Mouse (Mus musculus) left cerebral cortex, postnatal 25 days (tissue): ENCODE results near the gene Cldn24. TPM values are rescaled to one million over a fixed set of nuclear protein-coding genes. Genes with fewer than 3 reads are reported as not detected.

Experiments
- DNase-seq, 2 experiments: peaks; one replicate each; pipeline ENCODE4 v3.0.0; 2022; ENCODE audit warnings: low spot score in 2 of 2, mixed read lengths in 1 of 2
- intact Hi-C: fragments of 180-260 bp; cut with DNase I; formaldehyde crosslinking; loops from one replicate; pipeline ENCODE4 v1.15.1; 2025
- total RNA-seq, 2 experiments: library from RNA; stranded (reverse); gene quantifications; 2 replicates each; pipeline ENCODE4 v1.2.3; 2021

The Cldn24 gene
- total RNA-seq, 2 experiments from 2014 or later: not detected

DNA sequence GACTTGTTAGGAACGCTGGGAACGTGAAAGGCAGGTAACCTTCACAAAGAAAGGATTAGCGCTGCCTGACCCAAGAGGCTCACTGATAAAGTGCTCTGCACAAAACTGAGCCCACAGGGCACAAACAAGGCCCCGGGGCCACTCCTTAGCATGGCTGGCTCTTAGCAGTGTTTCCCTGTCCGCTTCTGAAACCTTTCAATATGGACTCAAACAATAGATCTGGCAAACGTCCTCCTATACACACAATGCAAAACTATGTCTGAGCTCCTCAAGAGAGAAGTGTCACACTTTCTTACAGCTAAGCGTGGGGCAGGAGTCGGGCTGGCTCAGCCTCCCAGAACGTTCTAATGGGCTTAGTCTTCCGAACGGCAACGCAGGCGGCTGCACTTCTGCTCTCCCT is 2.2 kb downstream of the Cldn24 start, which contains the start of gene Cldn22:
Gene Cldn22, plus strand, starts transcription at position 301 of the 400 bp plus-strand sequence.
- DNase-seq: peak in 1 of 2 experiments; percentile 12
- intact Hi-C loops: no loop called here

DNA sequence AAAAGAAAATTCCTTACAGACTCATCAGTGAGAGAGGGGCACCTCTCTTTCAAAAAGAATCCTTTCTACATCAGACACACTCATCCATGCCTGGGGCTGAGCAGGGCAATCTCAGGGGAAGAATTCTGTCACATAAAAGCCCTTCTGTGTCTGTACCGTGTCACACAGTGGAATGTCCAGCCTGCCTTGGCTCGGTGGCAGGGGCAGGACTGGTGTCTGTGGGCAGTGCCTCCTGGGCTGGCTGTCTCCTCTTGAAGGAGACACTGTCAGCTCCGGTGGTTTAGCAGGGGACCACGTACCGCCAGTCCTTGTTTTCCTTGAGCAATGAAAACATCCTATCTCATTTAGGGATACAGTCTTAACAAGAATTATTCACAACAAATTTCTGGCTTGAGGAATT is 3.7 kb downstream of the Cldn24 start:
- intact Hi-C loops: loop anchor here (5.0 kb wide), 1 partner anchor 83 kb away; no protein-coding TSS in a partner anchor
- no peak for DNase-seq

DNA sequence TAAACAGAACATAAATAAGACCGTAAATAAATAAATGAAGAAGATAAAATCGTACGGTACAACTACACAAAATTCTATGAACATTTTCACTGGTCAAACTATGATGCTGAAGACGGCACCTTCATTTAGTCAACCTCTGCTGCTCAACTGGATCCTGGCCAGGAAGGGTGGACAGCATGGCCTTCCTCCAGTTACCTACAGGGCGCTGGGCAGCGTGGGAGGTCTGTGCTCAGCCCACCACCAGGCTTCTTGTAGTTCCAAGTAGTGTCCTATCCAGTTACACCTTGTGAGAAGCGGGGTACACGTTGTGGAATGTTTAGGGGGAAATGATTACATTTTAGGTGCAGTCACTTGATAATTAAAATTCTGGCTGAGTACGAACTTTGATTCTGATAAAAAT is 5.0 kb downstream of the Cldn24 start:
- no peak for DNase-seq
- intact Hi-C loops: loop anchor here (5.0 kb wide), 1 partner anchor 85 kb away; no protein-coding TSS in a partner anchor

DNA sequence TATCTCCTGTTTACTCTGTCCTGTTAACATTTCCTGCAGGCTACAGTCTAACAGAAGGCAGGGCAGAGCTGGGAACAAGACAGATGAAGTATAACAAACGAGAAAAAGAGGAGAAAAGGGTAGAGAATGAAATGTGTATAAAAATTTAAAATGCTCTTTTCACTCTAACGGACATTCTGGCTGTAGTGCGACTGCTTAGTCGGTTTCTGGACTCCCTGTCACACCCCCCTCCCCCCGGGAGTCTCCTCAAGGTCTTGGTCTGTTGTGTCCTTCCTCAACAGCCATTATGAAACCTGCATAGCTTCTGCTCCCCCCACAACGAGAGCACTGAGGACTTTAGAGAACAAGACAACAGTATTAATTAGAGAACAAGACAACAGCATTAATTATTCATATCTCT is 10.7 kb downstream of the Cldn24 start:
- DNase-seq: no peak
- intact Hi-C loops: no loop called here

DNA sequence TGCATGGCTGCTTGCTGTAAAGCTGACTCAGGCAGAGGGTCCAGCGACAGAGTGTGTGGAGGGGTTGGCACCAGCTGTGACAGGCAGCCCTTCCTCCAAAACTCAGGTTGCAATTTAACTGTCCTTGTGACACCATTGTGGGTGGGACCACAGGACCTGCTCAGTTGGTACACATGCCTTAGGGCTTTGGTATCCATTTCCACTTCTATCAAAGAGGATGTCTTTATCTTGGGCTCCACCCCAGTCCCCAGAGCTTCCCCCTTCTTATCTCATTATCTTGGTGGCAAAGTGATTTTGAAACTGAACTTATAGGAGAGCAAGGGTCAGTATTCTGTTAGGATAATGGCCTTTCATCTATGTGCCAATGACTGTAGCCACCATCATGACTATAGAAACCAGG is 12.0 kb downstream of the Cldn24 start:
- intact Hi-C loops: no loop called here
- no peak for DNase-seq

DNA sequence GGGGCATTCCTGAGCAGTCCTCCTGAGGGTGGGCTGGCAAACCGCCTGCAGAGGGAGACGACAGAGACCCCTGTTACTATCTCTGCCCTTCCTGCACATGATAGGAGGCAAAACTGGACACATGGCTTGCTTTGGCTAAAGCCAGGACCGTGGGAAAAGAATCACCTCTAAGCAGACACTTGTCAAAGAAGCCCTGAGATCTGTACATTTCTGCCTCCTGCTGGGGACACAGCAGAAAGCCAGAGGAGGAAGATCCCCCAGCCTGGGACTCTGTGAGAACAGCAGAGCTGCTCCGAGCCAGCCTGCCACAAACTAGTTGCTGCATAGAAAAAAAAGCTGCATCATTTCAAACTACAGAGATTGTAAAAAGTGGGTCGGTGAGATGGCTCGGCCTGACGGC is 21.1 kb downstream of the Cldn24 start:
- intact Hi-C loops: loop anchor here (2.0 kb wide), 1 partner anchor 100 kb away; no protein-coding TSS in a partner anchor
- DNase-seq: peak in 1 of 2 experiments; percentile 33

DNA sequence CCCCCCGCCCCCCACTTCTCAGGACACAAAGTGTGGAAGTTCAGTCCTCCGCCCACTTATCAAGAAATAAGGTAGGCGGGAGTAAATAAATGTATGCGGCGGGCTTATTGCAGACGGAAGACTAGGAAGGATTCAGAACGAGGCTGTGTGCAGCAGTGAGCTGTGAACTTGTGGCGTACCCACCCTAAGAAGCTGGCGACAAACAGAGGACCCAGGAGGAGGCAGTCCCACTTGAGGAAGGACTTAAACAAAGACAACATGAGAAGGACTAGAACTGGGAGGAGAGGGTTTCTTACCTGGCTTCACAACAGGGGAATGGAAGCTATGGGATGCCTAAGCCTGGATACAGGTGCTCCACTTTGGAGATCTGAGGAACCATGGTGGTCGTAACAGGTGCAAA is 21.7 kb downstream of the Cldn24 start:
- DNase-seq: no peak
- intact Hi-C loops: loop anchor here (2.0 kb wide), 1 partner anchor 101 kb away; no protein-coding TSS in a partner anchor

DNA sequence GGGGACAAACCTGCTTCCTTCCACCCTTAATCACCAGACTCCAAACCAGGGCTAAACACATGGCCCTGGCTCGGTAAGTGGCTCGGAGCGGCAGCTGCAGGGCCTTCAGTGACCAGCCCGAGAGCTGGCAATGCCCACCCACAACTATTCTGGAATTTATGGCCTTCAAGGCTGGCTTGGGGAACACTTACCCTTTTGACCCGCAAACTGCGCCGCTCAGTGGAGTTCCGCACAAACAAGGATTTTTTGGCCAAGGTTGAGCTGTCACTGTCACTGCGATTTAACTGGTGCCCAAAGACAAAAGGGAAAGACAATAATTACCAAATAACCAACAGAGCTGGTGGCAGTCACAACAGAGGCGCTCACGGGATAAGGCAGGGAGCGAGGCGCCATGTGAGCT is 24.0 kb downstream of the Cldn24 start:
- DNase-seq: no peak
- intact Hi-C loops: no loop called here

DNA sequence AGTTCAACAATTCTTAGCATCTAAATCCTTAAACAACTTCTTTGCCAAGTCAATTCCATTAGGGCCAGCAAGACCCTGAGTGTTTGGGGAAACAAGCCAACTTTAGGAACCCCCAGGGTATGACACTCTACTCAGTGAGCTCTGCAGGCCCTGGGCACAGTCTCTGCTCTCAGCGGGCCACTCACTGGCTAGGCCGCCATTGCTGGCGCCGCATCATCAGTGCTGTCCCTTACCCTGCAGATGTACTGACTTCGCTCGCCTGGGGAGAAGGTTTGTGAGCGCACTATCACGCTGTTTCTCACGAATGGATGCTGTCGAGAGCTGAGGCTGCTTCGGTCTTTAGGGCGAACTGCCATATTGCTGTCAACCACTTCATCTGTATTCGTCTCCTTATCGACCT is 25.2 kb downstream of the Cldn24 start:
- DNase-seq: no peak
- intact Hi-C loops: no loop called here

DNA sequence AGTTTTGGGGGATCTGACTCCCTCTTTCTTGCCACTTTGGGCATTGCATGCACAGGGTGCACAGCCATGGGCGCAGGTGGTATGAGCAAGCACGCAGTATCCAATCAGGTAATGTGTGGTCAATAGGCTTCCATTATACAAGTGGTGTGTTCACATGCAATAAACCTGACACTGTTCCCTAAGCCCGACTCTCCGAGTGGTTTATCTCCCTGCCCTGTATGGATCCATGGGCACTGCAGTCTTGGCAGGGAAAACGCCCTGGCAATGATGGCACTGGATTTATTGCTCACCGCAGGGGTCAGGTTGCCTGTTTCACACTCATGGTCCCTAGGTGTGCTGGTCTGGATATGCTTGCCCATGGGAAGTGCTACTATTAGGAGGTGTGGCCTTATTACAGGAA is 26.0 kb downstream of the Cldn24 start:
- intact Hi-C loops: no loop called here
- no peak for DNase-seq

DNA sequence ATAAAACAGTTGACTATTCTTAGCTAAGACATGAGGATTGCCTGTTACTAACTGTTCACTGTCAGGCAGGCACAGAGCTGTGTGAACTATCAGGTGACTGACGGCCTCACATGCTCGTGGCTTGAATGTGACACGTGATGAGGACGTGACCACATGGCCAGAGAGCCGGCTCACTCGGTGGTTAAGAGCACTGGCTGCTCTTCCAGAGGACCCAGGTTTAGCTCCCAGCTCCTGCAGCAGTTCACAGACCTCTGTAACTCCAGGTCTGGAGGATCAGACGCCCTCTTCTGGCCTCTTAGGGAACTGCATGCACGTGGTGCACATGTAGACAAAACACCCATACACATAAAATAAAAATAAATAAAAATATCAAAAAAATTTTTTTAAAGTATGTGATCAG is 27.9 kb downstream of the Cldn24 start:
- intact Hi-C loops: no loop called here
- DNase-seq: no peak

DNA sequence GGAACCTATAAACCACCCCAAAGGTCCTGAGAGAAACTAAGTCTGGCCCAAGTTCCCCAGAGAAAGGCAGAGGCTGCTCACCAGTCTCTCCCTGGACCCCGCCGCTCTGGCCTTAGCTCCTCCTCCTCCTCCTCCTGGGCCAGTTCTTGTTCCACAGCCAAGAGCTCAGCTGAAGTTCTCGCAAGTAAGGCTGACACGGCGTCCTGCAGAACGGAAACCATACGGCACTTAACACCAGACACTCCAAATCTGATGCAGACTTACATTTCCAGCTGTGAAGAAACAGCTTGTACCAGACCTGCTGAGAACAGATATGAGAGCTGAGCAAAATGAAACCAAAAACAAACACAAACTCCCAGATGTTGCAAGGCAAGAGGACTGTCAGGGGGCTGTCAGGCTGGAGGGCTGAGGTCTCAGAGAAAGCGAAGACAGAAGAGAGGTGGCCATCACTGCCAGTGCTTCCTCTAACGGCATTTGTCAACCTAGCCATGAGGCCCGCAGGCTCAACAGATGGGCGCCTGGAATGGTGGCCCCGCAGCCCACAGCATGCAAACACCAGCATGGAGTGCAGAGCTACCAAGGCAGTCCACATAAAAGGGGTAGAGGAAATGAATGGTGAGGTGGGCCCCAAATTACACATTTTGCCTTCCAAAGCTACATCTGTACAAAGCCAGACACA is 30.0 kb downstream of the Cldn24 start:
- peak in 1 of 2 experiments; percentile 42 for DNase-seq
- intact Hi-C loops: no loop called here

DNA sequence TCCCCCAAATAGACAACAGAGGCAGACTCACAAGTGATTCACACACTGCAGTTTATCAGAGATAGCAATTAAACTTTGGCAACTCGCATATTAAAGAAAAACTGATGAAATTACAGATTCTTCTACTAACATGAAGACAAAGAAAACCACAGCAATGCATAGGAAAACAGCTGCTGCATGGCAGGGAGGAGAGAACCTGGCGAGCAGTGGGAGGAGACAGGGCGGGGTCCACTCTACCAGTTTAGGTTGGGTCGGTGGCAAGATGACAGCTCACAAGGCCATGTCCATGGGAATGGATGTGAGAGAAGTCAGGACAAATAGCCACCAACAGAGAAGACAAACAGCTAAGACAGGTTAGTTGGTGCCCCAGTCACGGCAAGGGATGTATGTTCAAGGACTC is 30.8 kb downstream of the Cldn24 start:
- no peak for DNase-seq
- intact Hi-C loops: no loop called here

DNA sequence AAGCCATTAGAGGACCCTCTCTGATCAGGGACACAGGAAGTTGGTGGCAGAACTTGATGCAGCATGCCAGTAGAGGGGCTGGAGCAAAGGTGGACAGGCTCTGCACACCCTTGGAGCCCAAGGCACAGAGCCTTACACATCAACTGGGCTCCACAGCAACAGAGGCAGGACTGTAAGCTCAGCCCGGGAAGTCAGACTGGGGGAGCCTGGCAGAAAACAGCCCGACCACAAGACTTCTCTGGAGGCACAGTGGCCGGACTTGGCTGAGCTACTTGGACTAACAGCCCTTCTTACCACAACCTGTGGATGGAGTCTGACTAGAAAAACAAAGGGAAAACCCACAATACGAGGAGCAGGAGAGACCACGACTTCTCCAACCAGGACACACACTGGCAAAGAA is 31.4 kb downstream of the Cldn24 start:
- no peak for DNase-seq
- intact Hi-C loops: no loop called here

DNA sequence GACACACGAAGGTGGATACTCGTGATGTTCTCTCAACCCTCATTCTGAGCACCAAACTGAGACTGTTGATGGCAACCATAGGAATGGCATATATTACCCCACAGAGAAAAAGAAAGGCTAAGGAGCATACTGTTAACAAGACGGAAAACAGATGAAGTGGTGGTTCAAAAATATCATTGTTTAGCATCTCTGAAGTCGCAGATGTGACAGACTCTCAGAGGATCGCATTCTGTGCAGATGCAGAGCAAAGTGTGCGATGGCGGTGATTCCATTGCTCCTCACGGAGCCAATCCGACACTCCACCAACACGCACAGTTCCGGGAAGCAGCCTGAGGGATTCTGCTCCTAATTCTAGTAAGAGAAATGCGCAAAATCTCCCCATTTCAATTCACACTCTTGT is 37.3 kb downstream of the Cldn24 start:
- DNase-seq: peak; percentile 47 to 81

DNA sequence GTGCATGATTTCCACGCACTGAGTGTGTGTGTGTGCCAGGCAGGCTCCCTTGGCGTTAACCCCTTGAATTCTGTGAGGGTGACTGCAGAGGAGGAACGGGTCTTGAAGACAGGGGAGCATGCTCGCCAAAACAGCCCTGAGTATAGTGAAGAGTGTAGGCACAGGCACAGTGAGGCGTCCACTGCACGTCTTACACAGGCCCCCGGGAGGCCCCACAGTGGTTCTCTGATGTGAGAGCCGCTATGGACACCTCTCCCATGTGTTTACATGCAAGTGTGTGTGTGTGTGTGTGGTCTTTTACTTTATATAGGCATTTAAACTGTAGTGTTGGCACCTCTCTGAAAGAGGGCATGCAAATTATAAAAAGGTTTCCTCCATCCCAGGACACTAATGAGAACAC is 44.6 kb downstream of the Cldn24 start:
- intact Hi-C loops: no loop called here
- DNase-seq: no peak

More for the DNA sequence above, 37.3 kb downstream of the Cldn24 start:
- intact Hi-C loops: no loop called here

DNA sequence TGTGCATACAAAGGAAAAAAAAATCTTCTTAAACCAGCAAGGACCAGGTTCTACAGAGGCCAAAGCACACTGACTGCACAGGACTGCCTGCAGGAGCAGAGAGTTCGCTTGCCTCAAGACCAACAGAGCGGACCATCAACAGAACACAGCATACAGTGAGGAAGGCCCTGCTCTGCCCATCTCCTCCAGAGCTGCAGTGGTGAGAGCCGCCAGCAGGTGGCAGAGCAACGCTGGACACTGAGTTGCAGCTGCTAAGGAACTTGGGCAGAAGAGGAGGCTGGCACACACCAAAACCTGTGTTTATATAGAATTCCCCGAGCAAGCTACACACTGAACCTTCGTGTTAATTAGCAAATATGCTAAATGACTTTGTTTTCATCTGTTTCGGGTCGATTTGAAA is 45.1 kb downstream of the Cldn24 start:
- intact Hi-C loops: loop anchor here (1.0 kb wide), 1 partner anchor 149 kb away; no protein-coding TSS in a partner anchor
- peak; percentile 86 to 89 for DNase-seq

Other genes starting within 250 kb of the Cldn24 start
- gene Ing2, start 146.6 kb upstream of the Cldn24 start, total RNA-seq: 10 to 100 TPM; 48.9 to 52.6 TPM
- 10 to 100 TPM; 16.8 to 17.4 TPM for gene Cdkn2aip, start 108.2 kb upstream of the Cldn24 start, total RNA-seq
- gene Cldn22, start 2.3 kb downstream of the Cldn24 start, total RNA-seq: under 1 TPM; 0.46 to 0.62 TPM
- gene Wwc2, start 168.8 kb downstream of the Cldn24 start, total RNA-seq: 10 to 100 TPM; 26.0 TPM